Mouse (Mus musculus) intestine, postnatal 0 days (tissue): ENCODE measurements around the gene Slc35g1. TPM values are rescaled to one million over a fixed set of nuclear protein-coding genes. Genes with fewer than 3 reads are reported as not detected.
"Not testable (repeated sequence)": the region's sequence is repeated elsewhere in the genome, so short reads cannot be mapped to it uniquely, and the experiment has no call there.

ENCODE experiments used
- ATAC-seq: fragments of 200-750 bp; cut with Nextera tagmentation; 2 replicates; pipeline ENCODE4 v1.8.0; 2017; ENCODE audit warnings: mild to moderate bottlenecking, moderate TSS enrichment, moderate library complexity
- H3K27ac ChIP-seq: fragments of 300-500 bp; sonication (generic); 2 replicates; pipeline ENCODE4 v1.5.1; 2014; ENCODE audit warnings: mild to moderate bottlenecking, low read depth, low read length, moderate library complexity
- H3K27me3 ChIP-seq: fragments of 300-500 bp; sonication (generic); replicated peaks from 2 replicates; pipeline ENCODE4 v1.6.1; 2014; ENCODE audit warnings: low read length, mixed read lengths; ENCODE audit not compliant: control insufficient read depth, insufficient read depth
- H3K36me3 ChIP-seq: fragments of 300-500 bp; sonication (generic); 2 replicates; pipeline ENCODE4 v1.6.1; 2014; ENCODE audit warnings: mild to moderate bottlenecking, moderate library complexity; ENCODE audit not compliant: control insufficient read depth, insufficient read depth
- H3K4me1 ChIP-seq: fragments of 300-500 bp; sonication (generic); replicated peaks from 2 replicates; pipeline ENCODE4 v1.6.1; 2014; ENCODE audit warnings: antibody characterized with exemption, low read length, mixed read lengths; ENCODE audit not compliant: control insufficient read depth, insufficient read depth
- H3K4me2 ChIP-seq: fragments of 300-500 bp; sonication (generic); replicated peaks from 2 replicates; pipeline ENCODE4 v1.6.1; 2014; ENCODE audit warnings: low read depth, mild to moderate bottlenecking, moderate library complexity
- H3K4me3 ChIP-seq: fragments of 300-500 bp; sonication (generic); 2 replicates; pipeline ENCODE4 v1.5.1; 2014; ENCODE audit warnings: low read depth, low read length
- H3K9ac ChIP-seq: fragments of 300-500 bp; sonication (generic); 2 replicates; pipeline ENCODE4 v1.6.1; 2014; ENCODE audit warnings: mild to moderate bottlenecking, low read depth, low read length
- H3K9me3 ChIP-seq: fragments of 300-500 bp; sonication (generic); 2 replicates; pipeline ENCODE4 v1.6.1; 2016; ENCODE audit warnings: mixed run types; ENCODE audit not compliant: control insufficient read depth
- CTCF ChIP-seq: sonication (generic); IDR thresholded peaks from 2 replicates; pipeline ENCODE4 v1.5.1; 2016; ENCODE audit warnings: low read depth, mild to moderate bottlenecking, control low read depth, antibody characterized with exemption, moderate library complexity
- WGBS: fragments of 180-500 bp; shearing (Covaris S2); extraction: QIAGEN DNeasy Blood & Tissue Kit; methylation state at CpG from one replicate; pipeline ENCODE4 v1.1.7; 2014; 5-methylcytosine and 5-hydroxymethylcytosine counted together
- polyA plus RNA-seq: library from polyadenylated mRNA; unstranded; fragments of >200 nt; fragmentation: Nextera tagmentation; extraction: Ambion mirVana; gene quantifications from 2 replicates; pipeline ENCODE4 v1.2.1, GENCODE M21; 2015

Gene Slc35g1
- polyA plus RNA-seq, 1 experiment from 2014 or later: 7.8 TPM

- Histone ChIP-seq H3K9ac (no peak overlapping the region), H3K4me2 (no peak overlapping the region), H3K27ac (no peak overlapping the region), H3K27me3 (no peaks in the 10 kb centered on the region), H3K36me3 (no peaks in the 10 kb centered on the region), H3K4me3 (no peak overlapping the region), H3K4me1 (no peaks in the 10 kb centered on the region), H3K9me3 (no peaks in the 10 kb centered on the region)
- WGBS: 89% methylated on average over 12 of the region's 12 CpGs
- TF ChIP-seq CTCF: no peak
- ATAC-seq: no peak
These were observed 12.0 kb upstream of the Slc35g1 start for GRCm38 (mm10) chr19:38383769-38384168.

- H3K36me3 ChIP-seq, H3K9me3 ChIP-seq, H3K4me3 ChIP-seq, H3K27me3 ChIP-seq, ATAC-seq, H3K27ac ChIP-seq, H3K9ac ChIP-seq, H3K4me1 ChIP-seq, H3K4me2 ChIP-seq: not testable (repeated sequence)
- WGBS: 60% methylated on average over 1 of the region's 1 CpGs
These were observed 8.8 kb upstream of the Slc35g1 start for GRCm38 (mm10) chr19:38387021-38387420.

GRCm38 (mm10) chr19:38387835-38388234 is 7.9 kb upstream of the Slc35g1 start:
- WGBS: 96% methylated on average over 4 of the region's 4 CpGs
- H3K27ac ChIP-seq: no peak overlapping the region
- H3K27me3 ChIP-seq: no peaks in the 10 kb centered on the region
- no peak overlapping the region for H3K9ac ChIP-seq
- H3K4me3 ChIP-seq: no peak overlapping the region
- no peaks in the 10 kb centered on the region for H3K4me1 ChIP-seq
- no peaks in the 10 kb centered on the region for H3K36me3 ChIP-seq
- ATAC-seq: no peak
- TF ChIP-seq CTCF: no peak
- no peak overlapping the region for H3K4me2 ChIP-seq
- no peaks in the 10 kb centered on the region for H3K9me3 ChIP-seq

GRCm38 (mm10) chr19:38396633-38396970 is 822 bp downstream of the Slc35g1 start:
- H3K9ac ChIP-seq: 0 out of 2 replicates have a peak overlapping the region, but pooled peaks have one; percentile 68
- peak overlapping the region; percentile 65 for H3K4me3 ChIP-seq
- 33% methylated on average over 8 of the region's 8 CpGs for WGBS
- H3K27ac ChIP-seq: no peak overlapping the region
- no peaks in the 10 kb centered on the region for H3K36me3 ChIP-seq
- no peaks in the 10 kb centered on the region for H3K27me3 ChIP-seq
- no peaks in the 10 kb centered on the region for H3K9me3 ChIP-seq
- H3K4me2 ChIP-seq: peak overlapping the region; percentile 91
- H3K4me1 ChIP-seq: no peaks in the 10 kb centered on the region
- ATAC-seq: no peak
- no peak for TF ChIP-seq CTCF

- H3K27ac ChIP-seq: no peak overlapping the region; the same call in 1 of the 2 replicates
- ATAC-seq: no peak
- H3K4me1 ChIP-seq: no peaks in the 10 kb centered on the region
- H3K4me3 ChIP-seq: peak overlapping the region; percentile 65
- peak overlapping the region; percentile 91 for H3K4me2 ChIP-seq
- H3K27me3 ChIP-seq: no peaks in the 10 kb centered on the region
- no peak overlapping the region for H3K9ac ChIP-seq
- H3K9me3 ChIP-seq: no peaks in the 10 kb centered on the region
- H3K36me3 ChIP-seq: no peaks in the 10 kb centered on the region
- no peak for TF ChIP-seq CTCF
- WGBS: 60% methylated on average over 6 of the region's 6 CpGs
These were observed 1.2 kb downstream of the Slc35g1 start for GRCm38 (mm10) chr19:38397004-38397403.

DNA sequence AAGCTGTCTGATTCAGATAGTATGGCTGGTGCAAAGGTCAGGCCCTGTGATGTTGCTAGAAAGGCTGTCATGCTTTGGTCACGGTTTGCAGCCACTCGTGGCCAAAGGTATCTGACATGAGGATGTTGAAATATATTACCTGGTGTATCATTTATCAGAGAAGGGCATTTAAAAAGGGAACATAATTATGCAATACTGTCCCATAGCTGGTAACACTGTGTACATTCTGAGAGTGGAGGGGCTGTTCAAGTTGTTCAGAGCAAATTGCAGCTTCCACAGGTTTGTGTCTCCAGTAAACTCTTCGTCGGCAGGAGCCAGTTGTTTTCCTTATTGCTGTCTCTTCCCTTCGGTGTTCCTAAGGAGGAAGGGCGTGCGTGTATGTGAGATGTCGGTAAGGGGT is 3.2 kb downstream of the Slc35g1 start:
- TF ChIP-seq CTCF: no peak
- Histone ChIP-seq H3K4me1 (no peaks in the 10 kb centered on the region), H3K9me3 (no peaks in the 10 kb centered on the region), H3K27ac (peak overlapping the region; percentile 60), H3K4me3 (no peak overlapping the region), H3K4me2 (0 out of 2 replicates have a peak overlapping the region, but pooled peaks have one; percentile 24), H3K36me3 (no peaks in the 10 kb centered on the region), H3K27me3 (no peaks in the 10 kb centered on the region), H3K9ac (no peak overlapping the region)
- peak; percentile 62 for ATAC-seq
- WGBS: 43% methylated on average over 8 of the region's 8 CpGs

DNA sequence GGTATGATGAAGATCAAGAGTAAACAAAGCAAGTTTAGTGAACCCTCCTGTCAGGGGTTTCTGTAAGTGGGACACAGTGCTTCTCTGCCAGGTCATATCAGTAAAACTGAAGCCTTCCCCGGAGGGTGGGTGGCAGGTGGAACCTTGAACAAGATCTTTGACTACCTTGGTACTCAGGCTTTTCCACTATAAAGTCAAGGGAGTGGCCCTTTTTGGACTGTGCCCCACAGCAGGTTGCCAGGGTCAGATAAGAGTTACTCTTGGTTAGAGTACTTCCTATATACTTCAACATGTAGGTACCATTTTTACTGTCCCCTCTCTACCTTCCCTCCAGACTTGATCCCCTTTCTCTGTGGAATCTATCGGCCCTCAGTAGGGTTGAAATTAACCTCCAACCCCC is 5.1 kb downstream of the Slc35g1 start:
- 54% methylated on average over 2 of the region's 2 CpGs for WGBS

More for the DNA sequence above, 5.1 kb downstream of the Slc35g1 start:
- Histone ChIP-seq H3K4me3 (no peak overlapping the region), H3K36me3 (no peaks in the 10 kb centered on the region), H3K27me3 (no peaks in the 10 kb centered on the region), H3K4me1 (no peaks in the 10 kb centered on the region), H3K27ac (no peak overlapping the region), H3K9ac (no peak overlapping the region), H3K4me2 (no peak overlapping the region), H3K9me3 (no peaks in the 10 kb centered on the region)
- no peak for ATAC-seq
- no peak for TF ChIP-seq CTCF
